Mouse (Mus musculus) C2C12 (cell line): ENCODE results near the gene Egln3.

ENCODE experiments used
- CTCF ChIP-seq: IDR thresholded peaks from one replicate; pipeline ENCODE4 v1.5.1; 2011; ENCODE audit not compliant: control insufficient read depth, insufficient read depth, insufficient read length
- MAX ChIP-seq: IDR thresholded peaks from one replicate; pipeline ENCODE4 v1.6.1; 2011; ENCODE audit warnings: mild to moderate bottlenecking, control low read depth
- MYOG ChIP-seq: IDR thresholded peaks from one replicate; pipeline ENCODE4 v1.6.1; 2011; ENCODE audit not compliant: control insufficient read depth, insufficient read length; ENCODE audit errors: extremely low read depth
- USF1 ChIP-seq: IDR thresholded peaks from one replicate; pipeline ENCODE4 v1.6.1; 2011; ENCODE audit warnings: low read depth, mild to moderate bottlenecking, control low read depth, moderate library complexity

DNA sequence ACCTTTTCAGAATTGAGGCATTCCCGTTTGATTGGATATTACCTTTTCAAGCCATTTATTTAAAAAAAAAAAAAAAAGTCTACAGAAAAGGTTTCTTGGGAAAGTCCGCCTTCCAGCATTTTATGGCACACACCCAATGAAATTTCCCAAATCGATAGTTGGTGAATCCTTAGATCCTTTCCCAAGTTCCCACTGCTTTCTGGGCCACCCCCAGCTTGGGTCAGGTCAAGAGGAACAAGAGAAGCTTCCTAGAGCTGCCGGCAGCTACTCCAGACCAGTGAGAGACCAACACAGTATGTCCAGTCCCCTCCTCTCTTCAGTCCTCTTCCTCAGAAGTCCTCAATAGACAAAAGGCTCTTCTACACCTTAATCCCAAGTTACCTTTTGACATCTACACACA is 40.5 kb downstream of the Egln3 start:
- TF ChIP-seq CTCF (no peak), USF1 (no peak), MYOG (no peak), MAX (no peak)
